25 mouse cellular contexts compared by ENCODE assay signal in the genomic region with DNA sequence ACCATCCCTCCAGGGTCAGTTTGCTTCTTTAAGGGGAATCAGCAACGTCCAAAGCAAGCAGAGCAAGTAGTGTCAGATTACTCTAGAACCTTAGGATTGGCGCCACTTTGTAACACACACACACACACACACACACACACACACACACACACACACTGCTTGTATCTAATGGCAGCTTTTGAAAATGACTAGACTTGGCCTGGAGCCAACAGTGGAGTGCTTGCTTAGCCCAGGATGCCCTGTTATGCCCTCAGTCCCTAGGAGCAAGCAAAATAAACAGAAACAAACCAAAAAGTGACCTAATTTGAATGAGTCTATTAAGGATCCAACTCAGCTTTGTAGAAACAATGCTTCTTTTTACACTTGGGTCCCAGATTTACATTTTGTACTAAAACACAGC. TPM values are rescaled to one million over a fixed set of nuclear protein-coding genes. Genes with fewer than 3 reads are reported as not detected.
DNase-seq lines count a peak whose midpoint lies in the region; ATAC-seq and TF ChIP-seq lines count a peak whose summit lies in the region.
"Had no signal": no experiment of that assay in that cellular context is flagged by ENCODE, and none has a peak within 500 bp of the region (broad histone marks: within the 10 kb centered on the region; RNA-seq: fewer than 3 reads in every experiment).

No protein-coding gene starts in this region.

- WGBS in hindbrain, postnatal 0 days = 29% methylated on average over 2 of the region's 2 CpGs
- WGBS in hindbrain, embryonic 12.5 days = 51% methylated on average over 2 of the region's 2 CpGs
- WGBS in lung, embryonic 14.5 days = 9% methylated on average over 2 of the region's 2 CpGs

- H3K4me2 ChIP-seq in hindbrain, postnatal 0 days (ENCODE audit: low read depth, low read length) = no peak overlapping the region
- no peak overlapping the region for H3K4me2 ChIP-seq in hindbrain, embryonic 12.5 days (replicated peaks)
- H3K4me2 ChIP-seq in lung, embryonic 14.5 days = no peak overlapping the region
- H3K4me2 ChIP-seq: embryonic facial prominence, embryonic 12.5 days; hindbrain, embryonic 14.5 days had no signal

- no peak overlapping the region for H3K27ac ChIP-seq in hindbrain, postnatal 0 days
- no peak overlapping the region for H3K27ac ChIP-seq in hindbrain, embryonic 12.5 days
- no peak overlapping the region for H3K27ac ChIP-seq in lung, embryonic 14.5 days (ENCODE audit: low read depth)
- H3K27ac ChIP-seq in left cerebral cortex, adult 2 months = no peak overlapping the region
- H3K27ac ChIP-seq: embryonic facial prominence, embryonic 12.5 days; heart, embryonic 10.5 days; hindbrain, embryonic 14.5 days; macrophage; stomach, postnatal 0 days had no signal

- H3K9ac ChIP-seq in hindbrain, postnatal 0 days (replicated peaks; ENCODE audit: low read length) = no peak overlapping the region
- H3K9ac ChIP-seq in hindbrain, embryonic 12.5 days = no peak overlapping the region
- H3K9ac ChIP-seq in lung, embryonic 14.5 days = no peak overlapping the region
- H3K9ac ChIP-seq: embryonic facial prominence, embryonic 12.5 days; hindbrain, embryonic 14.5 days had no signal

- H3K9me3 ChIP-seq in hindbrain, postnatal 0 days (ENCODE audit: low read length) = no peaks in the 10 kb centered on the region
- H3K9me3 ChIP-seq in hindbrain, embryonic 12.5 days (replicated peaks) = 0 out of 2 replicates have a peak, but pooled peaks cover 3% of the 10 kb centered on the region
- no peaks in the 10 kb centered on the region for H3K9me3 ChIP-seq in lung, embryonic 14.5 days (ENCODE audit: low read depth, low read length)
- H3K9me3 ChIP-seq: embryonic facial prominence, embryonic 12.5 days; heart, embryonic 10.5 days had no signal

- no peaks in the 10 kb centered on the region for H3K4me1 ChIP-seq in hindbrain, postnatal 0 days (ENCODE audit: insufficient read depth, low read length)
- no peaks in the 10 kb centered on the region; the same call in 1 of the 2 replicates for H3K4me1 ChIP-seq in hindbrain, embryonic 12.5 days
- H3K4me1 ChIP-seq in lung, embryonic 14.5 days (ENCODE audit: insufficient read depth) = no peaks in the 10 kb centered on the region
- H3K4me1 ChIP-seq: embryonic facial prominence, embryonic 12.5 days; heart, embryonic 10.5 days had no signal

- H3K27me3 ChIP-seq in hindbrain, postnatal 0 days (ENCODE audit: insufficient read depth, low read length) = no peaks in the 10 kb centered on the region
- peaks cover 9% of the 10 kb centered on the region for H3K27me3 ChIP-seq in hindbrain, embryonic 12.5 days
- no peaks in the 10 kb centered on the region for H3K27me3 ChIP-seq in lung, embryonic 14.5 days (ENCODE audit: insufficient read depth, low read length)
- H3K27me3 ChIP-seq: embryonic facial prominence, embryonic 12.5 days had no signal

- no peak for ATAC-seq in hindbrain, postnatal 0 days
- no peak for ATAC-seq in hindbrain, embryonic 12.5 days (ENCODE audit: low FRiP score)
- peak; percentile 52; the same call in 1 of the 2 replicates for ATAC-seq in lung, embryonic 14.5 days (ENCODE audit: insufficient read depth)
- ATAC-seq in megakaryocyte progenitor cell, adult 5-6 weeks (replicated peaks; ENCODE audit: poor library complexity) = no peak
- ATAC-seq: intestine, postnatal 0 days had no signal

- no peak for TF ChIP-seq CTCF in hindbrain, postnatal 0 days (IDR thresholded peaks at IDR 0.05; ENCODE audit: low read depth)
- no peak for TF ChIP-seq CTCF in lung, embryonic 14.5 days (IDR thresholded peaks at IDR 0.05; ENCODE audit: low read depth)
- no peak for TF ChIP-seq CTCF in left cerebral cortex, adult 2 months (IDR thresholded peaks at IDR 0.05)

- peak; percentile 36 for DNase-seq in hindbrain, postnatal 0 days (ENCODE audit: low spot score)
- peak; percentile 31 for DNase-seq in 3134 (ENCODE audit: extremely low read depth, insufficient read length, low spot score)
- peak; percentile 74 for DNase-seq in NIH3T3 (ENCODE audit: low read depth)
- peak; percentile 71 for DNase-seq in lung, embryonic 14.5 days
- no peak for DNase-seq in left cerebral cortex, adult 2 months (ENCODE audit: extremely low spot score in 1 of 2, low spot score in 2 of 2)
- DNase-seq in frontal cortex, postnatal 14 days (ENCODE audit: low spot score in 2 of 2) = no peak
- DNase-seq: cerebellum, adult 11 months; gastrocnemius, postnatal 36 days; kidney, postnatal 10 days; layer of hippocampus, adult 9-11 months; liver; right cerebral cortex, postnatal 25 days; thymus, postnatal 25 days had no signal

- intact Hi-C loops in left cerebral cortex, adult 2 months (cut with DNase I) = no loop called here

- no peaks in the 10 kb centered on the region for H3K36me3 ChIP-seq in hindbrain, postnatal 0 days (ENCODE audit: insufficient read depth, low read length)
- no peaks in the 10 kb centered on the region for H3K36me3 ChIP-seq in hindbrain, embryonic 12.5 days
- H3K36me3 ChIP-seq in lung, embryonic 14.5 days (ENCODE audit: insufficient read depth) = no peaks in the 10 kb centered on the region
- H3K36me3 ChIP-seq: embryonic facial prominence, embryonic 12.5 days; heart, embryonic 10.5 days had no signal

- no peak overlapping the region for H3K4me3 ChIP-seq in hindbrain, postnatal 0 days (ENCODE audit: low read length)
- no peak overlapping the region for H3K4me3 ChIP-seq in hindbrain, embryonic 12.5 days
- H3K4me3 ChIP-seq in lung, embryonic 14.5 days (ENCODE audit: low read depth, low read length) = no peak overlapping the region
- no peak overlapping the region for H3K4me3 ChIP-seq in left cerebral cortex, adult 2 months
- H3K4me3 ChIP-seq: embryonic facial prominence, embryonic 12.5 days; heart, embryonic 10.5 days had no signal

RNA-seq across cellular contexts. Expression of a gene that starts 9.7 kb away (rescaled TPM):
- total RNA-seq in hindbrain, postnatal 0 days (2014; rRNA removed) = not detected in 2 replicates
- polyA plus RNA-seq in hindbrain, postnatal 0 days (2015; fragmentation: Nextera tagmentation; extraction: Ambion mirVana) = not detected in 2 replicates
- polyA plus RNA-seq in hindbrain, embryonic 12.5 days (2016; fragmentation: Nextera tagmentation; extraction: Ambion mirVana) = 0.36 TPM in 1 of 2 replicates, not detected in the other
- not detected in 2 replicates for polyA plus RNA-seq in lung, embryonic 14.5 days (2014; fragmentation: Nextera tagmentation; extraction: Ambion mirVana)
- not detected for total RNA-seq in left cerebral cortex, adult 2 months (2021)
- total RNA-seq in megakaryocyte progenitor cell, adult 5-6 weeks (2015) = not detected in 2 replicates
- not detected in 2 replicates for total RNA-seq in megakaryocyte progenitor cell, adult 5-6 weeks (2017)
- total RNA-seq: adrenal gland, adult 18-20 months; gastrocnemius, postnatal 36 days; heart, postnatal 10 days; left cerebral cortex, postnatal 14 days had no signal
- polyA plus RNA-seq: hindbrain, embryonic 14.5 days; intestine, postnatal 0 days; macrophage; neural tube, embryonic 11.5 days; stomach, postnatal 0 days had no signal

RNA-seq across cellular contexts. Expression of a gene that starts 10.1 kb away (rescaled TPM):
- 87.7 and 90.0 TPM in 2 replicates for total RNA-seq in hindbrain, postnatal 0 days (2014; rRNA removed)
- polyA plus RNA-seq in hindbrain, postnatal 0 days (2015; fragmentation: Nextera tagmentation; extraction: Ambion mirVana) = 172 and 174 TPM in 2 replicates
- 135 and 137 TPM in 2 replicates for polyA plus RNA-seq in hindbrain, embryonic 12.5 days (2016; fragmentation: Nextera tagmentation; extraction: Ambion mirVana)
- 183 and 192 TPM in 2 replicates for polyA plus RNA-seq in lung, embryonic 14.5 days (2014; fragmentation: Nextera tagmentation; extraction: Ambion mirVana)
- 10 to 100 TPM; 64.3 to 66.6 TPM for total RNA-seq in left cerebral cortex, adult 2 months (2021)
- 44.2 and 67.8 TPM in 2 replicates for total RNA-seq in megakaryocyte progenitor cell, adult 5-6 weeks (2015)
- total RNA-seq in megakaryocyte progenitor cell, adult 5-6 weeks (2017) = 39.6 and 41.4 TPM in 2 replicates

RNA-seq across cellular contexts. Expression of a gene that starts 13.4 kb away (rescaled TPM):
- total RNA-seq in hindbrain, postnatal 0 days (2014; rRNA removed) = 8.0 and 9.6 TPM in 2 replicates
- 2.9 and 3.6 TPM in 2 replicates for polyA plus RNA-seq in hindbrain, postnatal 0 days (2015; fragmentation: Nextera tagmentation; extraction: Ambion mirVana)
- 14.7 and 14.9 TPM in 2 replicates for polyA plus RNA-seq in hindbrain, embryonic 12.5 days (2016; fragmentation: Nextera tagmentation; extraction: Ambion mirVana)
- polyA plus RNA-seq in lung, embryonic 14.5 days (2014; fragmentation: Nextera tagmentation; extraction: Ambion mirVana) = 31.2 and 32.5 TPM in 2 replicates
- total RNA-seq in left cerebral cortex, adult 2 months (2021) = under 1 TPM; 0.21 to 0.41 TPM
- total RNA-seq in megakaryocyte progenitor cell, adult 5-6 weeks (2015) = 14.1 and 14.2 TPM in 2 replicates
- total RNA-seq in megakaryocyte progenitor cell, adult 5-6 weeks (2017) = 21.4 and 22.0 TPM in 2 replicates

RNA-seq across cellular contexts. Expression of a gene that starts 25.5 kb away (rescaled TPM):
- 6.3 and 9.0 TPM in 2 replicates for total RNA-seq in hindbrain, postnatal 0 days (2014; rRNA removed)
- 31.7 and 33.5 TPM in 2 replicates for polyA plus RNA-seq in hindbrain, postnatal 0 days (2015; fragmentation: Nextera tagmentation; extraction: Ambion mirVana)
- polyA plus RNA-seq in hindbrain, embryonic 12.5 days (2016; fragmentation: Nextera tagmentation; extraction: Ambion mirVana) = 28.0 and 28.3 TPM in 2 replicates
- 35.8 and 40.6 TPM in 2 replicates for polyA plus RNA-seq in lung, embryonic 14.5 days (2014; fragmentation: Nextera tagmentation; extraction: Ambion mirVana)
- total RNA-seq in left cerebral cortex, adult 2 months (2021) = 10 to 100 TPM; 17.5 to 19.1 TPM
- 34.2 and 38.7 TPM in 2 replicates for total RNA-seq in megakaryocyte progenitor cell, adult 5-6 weeks (2015)
- total RNA-seq in megakaryocyte progenitor cell, adult 5-6 weeks (2017) = 49.2 and 51.8 TPM in 2 replicates

RNA-seq across cellular contexts. Expression of a gene that starts 41.0 kb away (rescaled TPM):
- total RNA-seq in hindbrain, postnatal 0 days (2014; rRNA removed) = 0.47 and 0.50 TPM in 2 replicates
- polyA plus RNA-seq in hindbrain, postnatal 0 days (2015; fragmentation: Nextera tagmentation; extraction: Ambion mirVana) = 1.2 and 1.5 TPM in 2 replicates
- 0.30 and 0.33 TPM in 2 replicates for polyA plus RNA-seq in hindbrain, embryonic 12.5 days (2016; fragmentation: Nextera tagmentation; extraction: Ambion mirVana)
- polyA plus RNA-seq in lung, embryonic 14.5 days (2014; fragmentation: Nextera tagmentation; extraction: Ambion mirVana) = not detected in 2 replicates
- 10 to 100 TPM; 11.3 to 13.5 TPM for total RNA-seq in left cerebral cortex, adult 2 months (2021)
- not detected in 2 replicates for total RNA-seq in megakaryocyte progenitor cell, adult 5-6 weeks (2015)
- not detected in 2 replicates for total RNA-seq in megakaryocyte progenitor cell, adult 5-6 weeks (2017)
- total RNA-seq: adrenal gland, adult 18-20 months; heart, postnatal 10 days had no signal
- polyA plus RNA-seq: intestine, postnatal 0 days; macrophage; neural tube, embryonic 11.5 days; stomach, postnatal 0 days had no signal

Comparison
In these comparisons a context has a peak if more than half of its experiments do, and no peak if none do; other contexts are left out.
1. DNase-seq: peak in hindbrain, postnatal 0 days (single experiment), 3134 (single experiment), NIH3T3 (single experiment) and lung, embryonic 14.5 days (single experiment); none in left cerebral cortex, adult 2 months (0 of 2) and frontal cortex, postnatal 14 days (0 of 2).